Mouse (Mus musculus): ENCODE results near the gene Elf3. TPM values are rescaled to one million over a fixed set of nuclear protein-coding genes. Genes with fewer than 3 reads are reported as not detected.
A peak's percentile ranks its signal among the peaks of the same experiment; 100 is the strongest.

Elf3 gene
- polyA plus RNA-seq (2012; rRNA removed), result 4.2 and 4.6 TPM in 2 replicates

- Histone ChIP-seq H3K4me3 (ENCODE audit: control insufficient read depth, insufficient read depth, low read length) (no peak within 1 kb of the TSS), H3K27ac (ENCODE audit: control insufficient read depth, insufficient read depth, low read length) (0 out of 2 replicates have a peak within 1 kb of the TSS, but pooled peaks have one; percentile 19), H3K36me3 (ENCODE audit: control insufficient read depth, insufficient read depth, low read length) (peaks cover 4% of the 10 kb centered on the region), H3K4me1 (replicated peaks; ENCODE audit: control insufficient read depth, insufficient read depth, low read length) (peaks cover 3% of the 10 kb centered on the region; the same call in 1 of the 2 replicates), H3K27me3 (ENCODE audit: control insufficient read depth, insufficient read depth, low read length) (no peaks in the 10 kb centered on the region)
- 0 out of 2 replicates have a peak, but pooled peaks have one; percentile 14 for TF ChIP-seq POLR2A (IDR thresholded peaks at IDR 0.05; ENCODE audit: control insufficient read depth, extremely low read depth, insufficient read depth, low read length, poor library complexity)
- TF ChIP-seq CTCF (IDR thresholded peaks at IDR 0.05; ENCODE audit: borderline replicate concordance, control insufficient read depth, extremely low read depth, insufficient read depth, low read length, poor library complexity), result no peak
- 74% methylated on average over 19 of the region's 19 CpGs for WGBS
- DNase-seq, result no peak
These were observed at the start of gene Elf3 for GRCm38 (mm10) chr1:135258380-135259127. Gene Elf3 (minus strand): TSS chr1:135258568.

DNA sequence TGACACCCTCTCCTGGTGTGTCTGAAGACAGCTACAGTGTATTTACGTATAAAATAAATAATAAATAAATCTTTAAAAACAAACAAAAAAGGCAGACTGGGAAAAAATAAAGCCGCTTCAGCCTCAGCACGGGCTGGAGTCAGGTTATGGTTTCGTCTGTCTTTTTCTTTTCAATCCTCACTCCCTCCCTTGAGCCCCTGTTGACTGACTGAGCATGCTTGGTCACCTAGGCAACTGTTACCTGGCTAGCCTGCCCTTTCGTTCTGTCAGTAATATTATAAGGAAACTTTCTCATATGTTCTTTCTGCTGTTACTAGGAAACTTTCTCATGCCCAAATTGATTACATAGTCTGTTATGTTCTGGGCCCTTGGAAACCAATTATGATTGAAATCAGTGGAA, 32.5 kb upstream of the Elf3 start:
- no peak for DNase-seq
- no peaks in the 10 kb centered on the region for H3K27me3 ChIP-seq (ENCODE audit: control insufficient read depth, insufficient read depth, low read length)
- no peak for TF ChIP-seq POLR2A (IDR thresholded peaks at IDR 0.05; ENCODE audit: control insufficient read depth, extremely low read depth, insufficient read depth, low read length, poor library complexity)
- no peak for TF ChIP-seq CTCF (IDR thresholded peaks at IDR 0.05; ENCODE audit: borderline replicate concordance, control insufficient read depth, extremely low read depth, insufficient read depth, low read length, poor library complexity)
- H3K27ac ChIP-seq (ENCODE audit: control insufficient read depth, insufficient read depth, low read length), result no peak overlapping the region
- no peaks in the 10 kb centered on the region for H3K4me1 ChIP-seq (replicated peaks; ENCODE audit: control insufficient read depth, insufficient read depth, low read length)
- 99% methylated on average over 5 of the region's 5 CpGs for WGBS
- no peak overlapping the region for H3K4me3 ChIP-seq (ENCODE audit: control insufficient read depth, insufficient read depth, low read length)
- H3K36me3 ChIP-seq (ENCODE audit: control insufficient read depth, insufficient read depth, low read length), result no peaks in the 10 kb centered on the region

DNA sequence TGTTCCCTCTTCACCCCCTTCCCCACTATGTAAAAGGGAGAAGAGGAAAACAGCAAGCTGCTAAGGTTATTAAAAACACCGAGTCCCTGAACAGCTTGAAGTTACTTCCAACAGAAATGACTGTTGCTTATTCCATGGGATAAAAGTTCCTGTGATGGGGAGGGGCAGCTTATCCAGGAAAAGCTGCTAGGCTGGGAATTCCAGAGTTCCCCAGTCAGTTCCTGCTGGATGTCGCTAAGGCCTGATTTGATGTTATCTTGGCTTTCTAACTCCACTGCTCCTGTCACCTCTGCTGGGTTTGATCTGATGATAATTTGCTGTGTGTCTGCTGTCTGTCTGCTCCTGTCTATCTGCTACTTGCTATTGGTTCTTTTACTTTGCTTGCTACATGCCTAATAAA, 27.9 kb upstream of the Elf3 start:
- DNase-seq, result no peak
- WGBS, result 92% methylated on average over 2 of the region's 2 CpGs
- Histone ChIP-seq H3K4me1 (replicated peaks; ENCODE audit: control insufficient read depth, insufficient read depth, low read length) (peaks cover 14% of the 10 kb centered on the region), H3K27me3 (ENCODE audit: control insufficient read depth, insufficient read depth, low read length) (no peaks in the 10 kb centered on the region), H3K27ac (ENCODE audit: control insufficient read depth, insufficient read depth, low read length) (no peak overlapping the region), H3K36me3 (ENCODE audit: control insufficient read depth, insufficient read depth, low read length) (no peaks in the 10 kb centered on the region), H3K4me3 (ENCODE audit: control insufficient read depth, insufficient read depth, low read length) (no peak overlapping the region)
- TF ChIP-seq POLR2A (IDR thresholded peaks at IDR 0.05; ENCODE audit: control insufficient read depth, extremely low read depth, insufficient read depth, low read length, poor library complexity) (no peak), CTCF (IDR thresholded peaks at IDR 0.05; ENCODE audit: borderline replicate concordance, control insufficient read depth, extremely low read depth, insufficient read depth, low read length, poor library complexity) (no peak)

DNA sequence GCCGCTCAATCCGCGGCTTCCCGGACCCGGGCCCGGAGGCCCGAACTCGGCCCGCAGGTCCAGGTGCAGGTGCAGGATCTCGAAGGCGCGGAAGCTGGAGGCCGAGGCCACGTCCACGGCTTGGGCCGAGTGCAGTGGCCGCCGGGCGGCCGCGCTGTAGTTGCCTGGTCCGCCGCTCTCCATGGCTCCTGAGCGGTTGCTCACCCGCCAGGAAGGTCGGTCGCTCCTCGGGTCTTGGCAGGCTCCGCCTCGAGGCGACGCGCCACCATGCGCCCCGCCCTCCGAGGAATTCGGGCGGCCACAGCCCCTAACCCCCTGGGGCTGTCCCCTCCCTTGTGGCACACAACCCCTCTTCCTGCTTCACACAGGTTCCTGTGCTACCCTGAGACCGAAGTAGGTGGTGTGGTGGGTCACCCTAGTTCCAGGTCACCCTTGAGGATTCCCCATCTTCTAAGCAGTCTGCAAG, 25.5 kb upstream of the Elf3 start, which contains the start of gene Rnpep:
Rnpep (minus strand) TSS at position 259 of the 466 bp plus-strand sequence.
- Histone ChIP-seq H3K4me1 (replicated peaks; ENCODE audit: control insufficient read depth, insufficient read depth, low read length) (peaks cover 17% of the 10 kb centered on the region), H3K27ac (ENCODE audit: control insufficient read depth, insufficient read depth, low read length) (no peak within 1 kb of the TSS), H3K4me3 (ENCODE audit: control insufficient read depth, insufficient read depth, low read length) (peak within 1 kb of the TSS; percentile 82), H3K27me3 (ENCODE audit: control insufficient read depth, insufficient read depth, low read length) (no peaks in the 10 kb centered on the region), H3K36me3 (ENCODE audit: control insufficient read depth, insufficient read depth, low read length) (no peaks in the 10 kb centered on the region)
- peak; percentile 66; the same call in 1 of the 2 replicates for TF ChIP-seq POLR2A (IDR thresholded peaks at IDR 0.05; ENCODE audit: control insufficient read depth, extremely low read depth, insufficient read depth, low read length, poor library complexity)
- no peak for TF ChIP-seq CTCF (IDR thresholded peaks at IDR 0.05; ENCODE audit: borderline replicate concordance, control insufficient read depth, extremely low read depth, insufficient read depth, low read length, poor library complexity)
- under 1% methylated on average over 39 of the region's 39 CpGs for WGBS
- peak; percentile 76 for DNase-seq

DNA sequence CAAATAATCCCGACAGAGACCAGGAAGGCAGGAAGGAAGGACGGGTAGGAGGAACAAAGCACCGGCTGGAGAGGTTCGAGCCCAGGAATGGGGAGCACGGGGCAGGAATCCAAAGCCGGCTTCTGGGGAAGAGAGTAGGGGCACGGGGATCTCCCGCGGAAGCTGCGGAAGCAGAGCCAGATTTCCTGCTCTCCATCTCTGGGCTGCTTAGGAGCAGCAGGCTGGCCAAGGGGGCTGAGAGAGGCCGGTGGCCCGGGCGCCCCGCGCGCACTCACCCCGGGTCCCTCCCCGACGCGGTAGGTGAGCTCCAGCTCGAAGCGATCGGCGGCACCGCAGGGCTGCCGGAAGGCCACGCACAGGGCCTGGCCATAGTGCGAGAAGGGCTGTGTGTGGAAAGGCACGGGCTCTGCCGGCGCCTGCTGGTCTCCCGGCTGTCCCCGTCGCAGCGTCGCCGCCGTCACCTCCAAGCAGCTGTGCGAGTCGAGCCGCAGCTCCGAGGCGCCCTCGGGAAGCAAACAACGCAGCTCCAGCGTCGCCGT, 25.0 kb upstream of the Elf3 start:
- Histone ChIP-seq H3K4me1 (replicated peaks; ENCODE audit: control insufficient read depth, insufficient read depth, low read length) (peaks cover 17% of the 10 kb centered on the region), H3K36me3 (ENCODE audit: control insufficient read depth, insufficient read depth, low read length) (no peaks in the 10 kb centered on the region; the same call in 1 of the 2 replicates), H3K27me3 (ENCODE audit: control insufficient read depth, insufficient read depth, low read length) (no peaks in the 10 kb centered on the region), H3K27ac (ENCODE audit: control insufficient read depth, insufficient read depth, low read length) (no peak overlapping the region), H3K4me3 (ENCODE audit: control insufficient read depth, insufficient read depth, low read length) (peak overlapping the region; percentile 82)
- no peak for DNase-seq
- TF ChIP-seq POLR2A (IDR thresholded peaks at IDR 0.05; ENCODE audit: control insufficient read depth, extremely low read depth, insufficient read depth, low read length, poor library complexity) (no peak), CTCF (IDR thresholded peaks at IDR 0.05; ENCODE audit: borderline replicate concordance, control insufficient read depth, extremely low read depth, insufficient read depth, low read length, poor library complexity) (no peak)
- under 1% methylated on average over 48 of the region's 48 CpGs for WGBS

DNA sequence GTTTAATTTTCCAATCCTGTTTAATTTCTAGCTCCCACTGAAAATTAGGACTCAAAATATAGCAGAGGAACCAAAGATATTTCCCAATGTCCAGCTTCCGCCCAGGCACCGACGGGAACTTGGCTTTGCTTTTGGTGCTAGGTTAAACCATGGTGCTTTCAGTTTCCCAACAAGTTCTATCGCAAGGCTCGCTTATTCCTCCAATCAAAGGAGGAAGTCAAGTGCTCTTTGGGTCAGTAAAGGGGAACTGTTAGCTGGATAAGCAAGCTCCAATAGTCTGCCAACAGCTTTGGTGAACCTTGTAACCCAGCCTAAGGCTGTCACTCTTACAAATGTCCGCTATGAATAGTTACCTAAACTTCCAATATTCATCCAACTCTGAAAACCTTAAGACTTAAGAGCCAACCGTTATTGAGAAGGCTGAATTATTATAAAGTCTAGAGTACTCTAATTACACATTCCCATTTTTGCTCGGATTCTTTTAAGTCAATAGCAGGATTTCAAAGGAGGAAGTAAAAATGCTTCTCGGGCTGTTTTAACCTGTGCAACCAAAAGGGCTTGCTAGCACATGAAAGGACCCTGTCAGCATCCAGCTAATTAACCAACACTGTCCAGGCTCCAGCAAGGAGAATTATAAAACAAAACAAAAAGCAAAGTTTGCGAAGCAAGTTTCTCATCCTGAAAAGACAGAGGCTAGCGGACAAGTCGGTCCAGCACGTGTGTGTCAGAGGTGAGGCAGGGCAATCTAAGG, 24.3 kb upstream of the Elf3 start:
- 6% methylated on average over 13 of the region's 13 CpGs for WGBS
- H3K27ac ChIP-seq (ENCODE audit: control insufficient read depth, insufficient read depth, low read length), result no peak overlapping the region
- peaks cover 17% of the 10 kb centered on the region for H3K4me1 ChIP-seq (replicated peaks; ENCODE audit: control insufficient read depth, insufficient read depth, low read length)
- H3K4me3 ChIP-seq (ENCODE audit: control insufficient read depth, insufficient read depth, low read length), result peak overlapping the region; percentile 82
- H3K27me3 ChIP-seq (ENCODE audit: control insufficient read depth, insufficient read depth, low read length), result no peaks in the 10 kb centered on the region
- no peaks in the 10 kb centered on the region; the same call in 1 of the 2 replicates for H3K36me3 ChIP-seq (ENCODE audit: control insufficient read depth, insufficient read depth, low read length)
- TF ChIP-seq POLR2A (IDR thresholded peaks at IDR 0.05; ENCODE audit: control insufficient read depth, extremely low read depth, insufficient read depth, low read length, poor library complexity) (no peak), CTCF (IDR thresholded peaks at IDR 0.05; ENCODE audit: borderline replicate concordance, control insufficient read depth, extremely low read depth, insufficient read depth, low read length, poor library complexity) (no peak)
- DNase-seq, result no peak

Measured in thymus, adult 2 months (tissue).